In genomic region chr16:38712581-38713403, GRCm38 (mm10) we compare ENCODE assay signal across 8 mouse cellular contexts. TPM values are rescaled to one million over a fixed set of nuclear protein-coding genes. Genes with fewer than 3 reads are reported as not detected.
DNase-seq lines count a peak whose midpoint lies in the region; ATAC-seq lines count a peak whose summit lies in the region.

Gene Arhgap31, minus strand, starts transcription at chr16:38713274.

- WGBS in intestine, embryonic 15.5 days: under 1% methylated on average over 73 of the region's 74 CpGs

- H3K27ac ChIP-seq in intestine, embryonic 15.5 days: peak within 1 kb of the TSS; percentile 98

- H3K4me3 ChIP-seq in intestine, embryonic 15.5 days (replicated peaks): peak within 1 kb of the TSS; percentile 62

- 0 out of 2 replicates have a peak, but pooled peaks cover 3% of the 10 kb centered on the region for H3K4me1 ChIP-seq in intestine, embryonic 15.5 days (replicated peaks)

- DNase-seq in adrenal gland, adult 2 months: peak; percentile 92
- DNase-seq in embryo, embryonic 9.5 days (ENCODE audit: extremely low spot score): peak; percentile 83
- DNase-seq in gastrocnemius, postnatal 4 days (ENCODE audit: low spot score in 2 of 2): peak; percentile 71 to 82
- peak; percentile 70 to 73 for DNase-seq in left cerebral cortex, postnatal 36 days (ENCODE audit: low spot score in 2 of 2)
- peak; percentile 78 for DNase-seq in mesoderm, embryonic 11.5 days (ENCODE audit: low read depth, low spot score)
- DNase-seq in right cerebral cortex, postnatal 25 days: peak; percentile 65
- DNase-seq in urinary bladder, postnatal 25 days (ENCODE audit: low spot score): peak; percentile 70

- peak within 1 kb of the TSS; percentile 69 for H3K9ac ChIP-seq in intestine, embryonic 15.5 days

- H3K36me3 ChIP-seq in intestine, embryonic 15.5 days: no peaks in the 10 kb centered on the region

- no peaks in the 10 kb centered on the region for H3K9me3 ChIP-seq in intestine, embryonic 15.5 days

- H3K4me2 ChIP-seq in intestine, embryonic 15.5 days (replicated peaks): peak within 1 kb of the TSS; percentile 64

- ATAC-seq in intestine, embryonic 15.5 days: peak; percentile 97

- H3K27me3 ChIP-seq in intestine, embryonic 15.5 days (replicated peaks): no peaks in the 10 kb centered on the region

- intact Hi-C loops in left cerebral cortex, postnatal 36 days (cut with DNase I): no loop called here

RNA-seq across cellular contexts. Expression of gene Arhgap31, which starts in this region (rescaled TPM):
- total RNA-seq in adrenal gland, adult 2 months (2021): 10 to 100 TPM; 19.1 to 23.8 TPM
- polyA plus RNA-seq in adrenal gland, adult 2 months (2012; rRNA removed): 7.4 and 7.7 TPM in 2 replicates
- total RNA-seq in gastrocnemius, postnatal 4 days (2021): 10 to 100 TPM; 30.1 to 31.2 TPM
- 6.8 and 7.6 TPM in 2 replicates for polyA plus RNA-seq in intestine, embryonic 15.5 days (2015; fragmentation: Nextera tagmentation; extraction: Ambion mirVana)
- total RNA-seq in left cerebral cortex, postnatal 36 days (2021): 10 to 100 TPM; 15.9 to 21.5 TPM

Comparison
In these comparisons a context has a peak if more than half of its experiments do, and no peak if none do; other contexts are left out.
1. Peak in every context shown above with its lines: DNase-seq, ATAC-seq, H3K4me3 ChIP-seq and H3K27ac ChIP-seq.